Mouse (Mus musculus) urinary bladder, postnatal 36 days (tissue): ENCODE measurements around the gene Itga2.

ENCODE experiments used
- DNase-seq, 2 experiments: peaks; one replicate each; pipeline ENCODE4 v3.0.0; 2022; ENCODE audit warnings: low spot score in 2 of 2, mixed read lengths in 1 of 2

Gene Itga2

DNA sequence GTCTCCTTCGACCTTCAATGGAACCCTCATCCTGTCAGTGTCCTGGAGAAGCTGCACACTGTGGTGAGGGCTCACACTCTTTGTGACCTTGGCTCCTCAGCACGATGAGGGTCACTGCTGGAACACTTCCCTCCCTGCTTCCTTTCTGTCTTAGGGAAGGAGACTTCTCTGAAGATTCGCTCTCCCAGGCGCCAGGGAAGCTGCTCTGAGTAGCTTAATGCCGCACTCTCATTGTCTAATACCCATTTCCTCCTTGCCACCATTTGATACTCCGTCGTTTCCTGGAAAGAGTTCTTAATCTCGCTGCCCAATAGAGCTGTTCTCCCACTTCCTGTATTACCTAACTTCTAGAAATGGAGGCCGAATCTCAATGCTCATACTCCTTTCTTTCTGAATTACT lies 46.7 kb downstream of the Itga2 start:
- DNase-seq, result no peak

DNA sequence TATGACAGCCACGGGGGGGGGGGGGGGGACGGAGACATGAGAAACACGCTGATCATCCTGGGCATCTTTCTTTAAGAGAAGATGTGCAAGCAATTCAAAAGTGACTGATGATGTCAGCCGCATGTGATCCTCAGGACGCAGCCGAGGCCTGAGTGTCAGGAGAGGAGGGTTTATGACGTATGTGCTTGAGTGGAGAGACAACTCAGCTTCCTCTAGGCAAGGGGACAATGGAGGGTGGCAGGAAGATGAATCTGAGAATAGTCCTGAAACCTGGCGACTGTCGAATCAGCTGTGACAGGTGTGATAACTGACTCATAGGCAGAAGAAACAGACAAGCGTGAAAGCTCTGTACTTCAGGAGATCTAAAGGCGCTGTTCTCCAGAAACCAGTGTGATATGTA lies 53.2 kb downstream of the Itga2 start:
- DNase-seq, result no peak

DNA sequence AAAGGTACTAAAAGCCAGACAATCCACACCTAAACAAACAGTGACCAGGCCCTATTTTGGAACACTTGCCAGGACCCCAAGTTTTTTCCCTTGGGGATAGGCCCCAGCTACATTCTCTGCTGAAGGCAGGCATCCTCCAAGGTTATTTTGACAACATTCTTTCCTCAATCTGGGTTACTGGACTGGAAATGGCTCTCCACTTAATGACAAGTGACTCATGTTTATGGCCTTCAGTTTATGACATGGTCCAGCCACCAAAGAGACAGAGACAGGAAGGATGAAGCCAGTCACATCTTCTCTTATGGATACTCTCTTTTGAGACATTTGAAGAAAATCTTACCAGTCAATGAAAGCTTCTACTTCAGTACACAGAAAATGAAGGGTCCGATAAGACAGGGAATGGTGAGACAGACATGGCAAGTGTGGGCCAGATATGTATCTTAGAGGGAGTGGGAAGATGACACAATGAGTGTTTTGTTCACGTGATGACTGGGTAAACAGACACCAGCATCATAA lies 55.8 kb downstream of the Itga2 start:
- DNase-seq, result no peak

DNA sequence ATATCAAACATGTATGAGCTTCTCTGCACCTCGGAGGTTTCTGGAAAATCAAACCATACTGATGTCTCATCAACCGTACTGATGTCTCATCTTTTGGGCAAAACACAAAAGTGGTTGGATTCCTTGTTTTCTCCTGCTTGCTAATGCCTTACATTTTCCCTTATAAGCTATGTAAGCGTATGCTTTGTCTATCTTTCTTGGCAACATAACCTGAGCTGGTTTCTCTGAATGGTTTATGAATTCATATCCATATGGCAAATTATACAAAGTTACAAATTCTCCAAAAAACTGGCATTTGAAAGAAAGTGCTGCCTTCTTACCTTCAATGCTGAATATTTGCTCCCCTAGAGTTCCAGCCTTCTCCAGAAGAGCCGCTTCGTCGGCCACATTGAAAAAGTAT lies 57.2 kb downstream of the Itga2 start:
- DNase-seq, result no peak

DNA sequence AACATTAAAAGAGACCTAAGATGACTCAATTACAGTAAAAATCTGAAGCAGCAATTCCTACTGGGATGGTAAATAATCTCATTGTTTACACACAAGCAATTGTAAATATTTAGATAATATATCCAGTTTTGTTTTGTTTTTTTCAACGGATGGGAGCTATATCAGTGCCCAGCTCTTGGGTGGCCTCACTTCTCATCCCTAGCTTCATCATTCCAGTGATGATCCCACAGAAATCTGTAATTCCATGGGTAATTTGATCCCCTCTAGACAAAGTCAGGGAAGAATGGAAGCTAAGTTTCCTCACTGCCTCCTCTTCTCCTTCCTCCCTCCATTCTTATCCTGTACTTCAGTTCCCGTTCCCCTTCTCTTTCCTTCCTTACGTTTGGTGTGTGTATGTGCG lies 74.4 kb downstream of the Itga2 start:
- DNase-seq, result no peak

DNA sequence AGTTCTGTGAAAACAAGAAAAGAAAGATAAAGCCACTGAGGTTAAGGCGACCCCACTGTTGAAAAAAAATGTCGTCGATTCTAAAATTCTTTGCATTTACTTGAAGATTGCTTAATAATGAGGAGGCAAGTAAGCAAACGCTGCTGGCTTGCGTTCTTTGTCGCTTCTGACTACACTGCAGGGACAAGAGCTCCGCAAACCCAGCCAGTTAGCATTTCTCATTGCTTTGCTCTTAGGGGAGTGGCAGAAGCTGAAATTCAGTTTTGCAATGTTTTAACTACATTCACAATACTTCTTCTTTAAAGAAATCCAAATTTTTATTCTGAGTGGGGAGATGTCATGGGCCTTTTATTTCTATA lies 75.7 kb downstream of the Itga2 start:
- DNase-seq, result no peak

DNA sequence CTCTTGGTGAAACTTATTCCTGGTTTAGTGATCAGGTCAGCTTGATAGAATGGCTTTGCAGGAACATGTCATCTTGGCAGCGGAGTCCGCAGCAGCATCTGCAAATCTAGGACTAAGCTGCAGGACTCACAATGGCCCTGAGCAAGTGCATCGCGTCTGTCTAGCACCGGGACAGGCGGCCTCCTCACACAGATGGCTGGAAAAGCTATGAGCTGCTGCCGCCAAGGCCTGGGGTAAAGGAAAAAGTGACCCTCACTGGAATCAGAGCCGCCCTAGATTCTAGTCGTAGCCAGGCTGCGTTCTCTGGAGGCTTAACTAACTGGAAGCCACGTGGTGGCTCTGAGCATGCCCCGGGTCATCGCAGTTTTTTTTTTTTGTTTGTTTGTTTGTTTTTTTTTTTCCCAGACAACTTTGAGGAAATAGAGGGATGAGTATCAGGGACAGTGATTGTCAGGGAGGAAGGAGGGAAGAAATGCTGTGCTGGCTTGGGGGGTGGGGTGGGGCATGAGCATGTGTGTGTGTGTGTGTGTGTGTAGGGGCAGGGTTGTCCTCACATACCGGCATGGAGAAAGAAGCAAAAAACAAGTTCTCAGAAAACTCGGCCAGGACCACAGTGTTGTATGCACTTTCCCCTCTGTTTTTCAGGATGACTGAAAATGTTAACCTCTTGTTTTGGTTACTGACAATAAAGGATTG lies 76.2 kb downstream of the Itga2 start:
- DNase-seq, result no peak

DNA sequence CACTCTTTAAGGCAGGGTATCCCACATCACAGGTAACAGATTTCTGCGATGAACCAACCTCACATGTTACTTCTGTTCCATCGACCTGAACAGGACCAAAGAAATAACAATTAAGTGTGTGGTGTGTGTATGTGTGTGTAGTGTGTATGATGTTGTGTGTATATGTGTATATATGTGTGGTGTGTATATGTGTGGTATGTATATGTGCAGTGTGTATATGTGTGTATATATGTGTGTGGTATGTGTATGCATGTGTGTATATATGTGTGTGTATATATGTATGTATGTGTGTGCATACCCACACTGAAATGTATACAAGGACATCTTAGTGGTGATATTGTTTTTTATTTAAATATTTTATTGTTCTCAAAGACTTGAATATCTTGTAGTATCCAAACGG lies 77.5 kb downstream of the Itga2 start:
- DNase-seq, result no peak

DNA sequence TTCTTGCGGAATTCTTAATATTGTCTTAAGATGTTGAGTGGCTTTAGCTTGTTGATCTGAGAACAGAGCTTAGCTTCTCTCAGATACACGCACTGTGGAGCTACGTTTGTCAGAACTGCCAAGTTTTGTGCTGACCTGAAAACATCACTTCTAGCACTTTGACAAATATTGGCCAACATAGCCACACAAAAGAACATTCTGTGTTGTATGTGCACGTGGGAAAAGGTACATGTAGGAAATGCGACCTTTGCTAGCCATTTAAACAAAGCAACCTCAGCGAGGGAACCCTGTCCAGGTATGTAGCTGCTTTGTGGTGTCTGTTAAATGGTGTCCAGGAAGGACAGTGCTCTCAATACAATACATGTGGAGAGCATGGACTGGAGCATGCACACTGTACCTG lies 77.9 kb downstream of the Itga2 start:
- no peak for DNase-seq

DNA sequence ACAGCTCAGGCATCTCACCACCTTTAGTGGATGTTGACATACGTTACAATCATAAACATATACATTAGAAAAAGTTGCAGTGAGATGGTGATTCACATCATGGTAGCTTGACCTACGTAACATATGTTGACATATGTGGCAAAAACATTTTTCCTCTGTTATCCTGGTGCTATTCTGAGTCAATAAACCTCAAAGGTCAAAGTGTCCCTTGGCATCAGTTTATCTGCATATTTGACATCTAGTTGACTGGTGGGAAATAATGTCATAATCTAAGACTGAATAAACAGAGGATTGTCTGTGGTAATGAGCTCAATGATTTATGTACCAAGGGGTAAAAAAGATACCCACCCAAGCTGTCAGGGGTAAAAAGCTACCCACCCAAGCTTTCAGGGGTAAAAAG lies 78.7 kb downstream of the Itga2 start:
- DNase-seq, result no peak

DNA sequence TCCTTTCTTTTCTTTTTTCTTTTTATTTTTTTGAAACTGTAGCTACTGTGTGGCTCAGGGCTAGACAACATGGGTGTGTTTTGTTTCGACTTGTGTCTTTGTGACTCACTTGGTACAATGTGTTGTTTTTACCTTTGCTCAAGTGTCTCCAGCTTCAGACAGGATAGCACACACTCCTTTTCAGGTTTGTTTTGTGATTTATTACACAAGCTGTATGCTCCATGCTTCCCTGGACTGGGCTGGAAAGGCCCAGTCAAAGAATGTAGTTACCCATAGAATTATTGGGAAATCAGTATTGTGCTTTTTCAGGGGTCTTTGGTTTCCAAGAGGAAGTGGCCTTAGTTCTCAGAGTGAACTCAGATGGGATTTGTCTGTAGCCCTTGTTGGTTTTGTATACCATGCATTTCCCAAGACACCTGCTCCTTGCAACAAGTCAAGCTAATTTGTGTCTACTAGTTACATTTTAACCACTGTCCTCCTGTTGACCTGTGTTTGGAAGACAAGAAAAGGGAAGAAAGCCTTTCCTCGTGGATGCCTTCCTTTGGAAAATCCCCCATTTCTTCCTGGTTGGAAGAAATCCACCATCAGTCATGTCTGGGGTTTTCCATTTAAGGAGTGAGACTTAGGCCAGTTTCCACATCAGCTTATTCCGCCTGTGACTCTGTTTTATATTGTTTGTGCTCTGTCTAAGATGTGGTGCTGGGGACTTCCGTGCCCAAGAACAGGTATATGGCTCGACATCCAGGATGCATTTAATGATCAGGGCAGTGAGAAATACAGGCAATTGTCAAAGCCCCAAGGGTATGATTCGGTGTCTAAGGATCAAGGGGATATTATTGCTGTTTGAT lies 79.4 kb downstream of the Itga2 start:
- no peak for DNase-seq

DNA sequence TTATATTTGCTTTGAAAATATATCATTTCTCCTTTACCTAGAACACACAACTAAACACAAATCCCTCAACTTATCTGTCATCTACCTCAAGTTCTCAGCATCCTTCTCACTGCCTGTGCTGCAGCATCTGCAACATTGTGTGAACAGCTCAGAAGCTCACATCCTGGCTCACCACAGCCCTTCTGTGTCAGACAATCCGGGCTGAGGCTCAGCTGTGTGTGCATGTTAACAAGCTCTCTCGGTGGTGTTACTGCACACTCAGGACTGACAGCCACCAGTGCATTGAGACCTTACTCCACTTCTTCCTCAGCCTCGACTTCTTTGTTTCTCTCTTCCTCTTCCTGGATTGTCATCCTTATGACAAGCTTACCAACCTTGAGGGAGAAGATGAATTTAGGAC lies 83.0 kb downstream of the Itga2 start:
- DNase-seq, result no peak

DNA sequence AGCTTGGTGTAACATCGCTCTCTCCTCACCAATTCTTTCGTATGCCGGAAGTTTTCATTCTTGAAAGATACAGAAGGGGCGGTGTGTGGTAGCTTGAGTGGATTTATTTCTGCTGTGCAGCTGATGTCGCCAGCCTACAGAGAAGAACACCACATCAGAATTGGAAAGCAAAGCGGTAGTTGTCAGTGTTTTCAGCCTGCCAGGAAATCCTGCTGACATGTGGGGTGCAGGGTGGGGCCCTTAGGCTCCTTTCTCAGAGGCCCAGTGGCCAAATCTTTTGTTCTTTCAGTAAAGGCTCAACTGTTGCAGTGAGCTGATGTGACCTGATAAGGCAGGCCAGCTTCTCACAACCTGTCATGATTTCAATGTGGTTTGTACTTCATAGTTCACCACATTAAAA lies 86.1 kb downstream of the Itga2 start:
- no peak for DNase-seq

DNA sequence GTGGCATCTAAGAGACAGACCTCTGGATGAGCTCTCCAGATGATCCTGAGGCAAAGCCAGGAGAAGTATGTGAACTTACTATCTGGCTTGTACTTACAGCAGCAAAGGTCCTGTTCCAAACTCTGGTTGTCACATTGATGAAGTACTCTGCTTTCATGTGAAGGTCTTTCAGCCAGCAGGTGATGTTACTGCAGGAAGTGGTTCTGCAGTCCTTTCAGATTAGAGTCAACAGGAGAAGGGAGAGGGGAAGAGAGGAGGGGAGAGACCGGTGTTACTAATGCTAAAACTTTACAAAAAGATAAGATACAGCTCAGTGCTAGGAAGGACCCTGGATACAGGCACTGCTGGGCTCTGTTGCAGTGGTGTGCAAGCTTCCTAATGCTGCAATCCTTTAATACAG lies 88.6 kb downstream of the Itga2 start:
- no peak for DNase-seq

DNA sequence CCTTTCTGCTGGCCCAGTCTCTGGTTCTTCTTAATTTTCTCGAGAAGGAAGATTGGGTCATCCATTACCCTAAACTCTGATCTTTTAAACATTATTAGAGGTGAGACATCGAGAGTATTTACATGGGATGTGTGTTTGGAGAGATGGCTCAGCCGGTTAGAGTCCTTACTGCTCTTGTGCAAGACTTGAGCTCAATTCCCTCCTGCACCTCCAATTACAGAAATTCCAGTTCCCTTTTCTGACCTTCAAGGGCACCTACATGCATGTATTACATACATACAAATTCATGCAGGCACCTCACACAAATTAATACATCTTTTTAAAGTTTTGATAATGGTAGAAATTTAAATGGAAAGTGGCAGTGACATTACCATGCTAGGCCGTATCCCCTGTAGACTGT lies 91.4 kb downstream of the Itga2 start:
- no peak for DNase-seq

DNA sequence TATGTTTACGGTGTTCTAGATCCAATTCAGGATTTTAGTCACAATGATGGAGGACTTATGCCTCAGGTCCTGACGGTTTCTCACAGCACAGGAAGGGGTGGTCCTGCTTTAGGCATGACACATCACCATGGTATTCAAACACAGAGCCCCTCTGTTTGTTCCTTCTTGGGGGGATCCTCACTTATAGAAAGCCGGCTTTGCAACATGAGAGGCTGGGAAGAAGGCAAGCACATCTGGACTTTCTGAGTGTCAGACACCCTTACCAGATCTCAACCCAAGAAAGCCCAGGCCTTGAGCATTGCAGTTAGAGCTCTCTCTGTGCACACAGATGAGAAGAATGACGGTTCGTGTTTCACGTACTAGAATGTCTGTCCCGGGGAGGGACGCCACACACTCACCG lies 92.8 kb downstream of the Itga2 start:
- DNase-seq, result no peak

DNA sequence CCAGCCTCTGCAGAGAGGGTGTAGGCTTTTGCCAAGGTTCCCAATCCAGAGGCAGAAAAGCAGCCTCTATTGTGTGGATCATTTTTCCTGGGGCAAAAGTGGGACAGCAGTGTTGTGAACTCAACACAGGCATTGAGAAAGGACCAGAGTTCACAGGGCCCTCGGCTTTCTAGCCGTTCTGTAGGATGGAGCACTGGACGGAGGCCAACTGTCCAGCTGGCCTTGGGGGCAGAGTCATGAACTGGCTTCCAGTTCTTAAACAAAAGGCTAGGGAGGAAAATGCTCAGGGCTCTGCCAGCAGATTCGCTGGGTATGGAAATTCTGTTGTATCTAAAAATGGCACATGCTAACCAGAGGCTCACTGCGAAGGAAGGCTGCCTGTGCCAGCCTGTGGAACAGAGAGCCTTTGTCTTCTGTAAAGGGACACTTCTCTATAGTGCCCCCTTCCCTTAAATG lies 93.3 kb downstream of the Itga2 start:
- DNase-seq, result peak in 1 of 2 experiments; percentile 28

DNA sequence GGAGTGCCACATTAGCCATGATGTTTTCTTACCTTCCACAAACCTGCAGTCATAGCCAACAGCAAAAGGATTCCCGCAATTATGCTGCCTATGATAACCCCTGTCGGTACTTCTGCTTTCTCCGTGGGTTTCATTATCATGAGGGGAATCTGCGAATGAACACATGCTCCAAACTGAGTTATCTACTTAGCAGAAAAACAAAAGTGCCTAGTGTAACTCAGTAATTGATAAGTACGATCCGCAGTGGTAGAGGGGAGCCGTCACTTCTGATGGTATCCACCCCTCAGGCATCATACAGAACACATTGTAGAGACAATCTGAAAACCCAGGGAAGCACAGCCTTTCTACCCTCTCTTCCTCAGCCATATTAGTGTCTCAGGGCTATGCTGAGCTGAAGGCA lies 94.8 kb downstream of the Itga2 start:
- DNase-seq, result no peak

DNA sequence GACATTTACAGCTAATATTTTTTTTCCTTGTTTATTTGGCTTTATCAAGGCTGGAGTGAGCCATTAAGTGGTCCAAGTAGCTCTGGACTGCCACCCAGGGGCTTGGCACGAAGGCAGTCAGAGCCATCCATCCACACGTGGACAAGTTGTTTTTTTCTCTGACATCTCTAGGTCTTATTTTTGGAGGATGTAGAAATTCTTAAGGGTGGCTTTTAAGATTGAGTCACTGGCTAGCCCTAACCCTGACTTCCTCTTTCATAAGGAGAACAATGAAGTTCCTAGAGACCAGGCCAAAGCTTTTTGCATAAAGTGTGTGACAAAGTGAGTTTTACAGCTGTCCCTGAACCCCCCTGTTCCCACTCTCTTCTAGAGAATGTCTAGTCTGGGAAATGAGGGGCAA lies 97.3 kb downstream of the Itga2 start:
- no peak for DNase-seq

DNA sequence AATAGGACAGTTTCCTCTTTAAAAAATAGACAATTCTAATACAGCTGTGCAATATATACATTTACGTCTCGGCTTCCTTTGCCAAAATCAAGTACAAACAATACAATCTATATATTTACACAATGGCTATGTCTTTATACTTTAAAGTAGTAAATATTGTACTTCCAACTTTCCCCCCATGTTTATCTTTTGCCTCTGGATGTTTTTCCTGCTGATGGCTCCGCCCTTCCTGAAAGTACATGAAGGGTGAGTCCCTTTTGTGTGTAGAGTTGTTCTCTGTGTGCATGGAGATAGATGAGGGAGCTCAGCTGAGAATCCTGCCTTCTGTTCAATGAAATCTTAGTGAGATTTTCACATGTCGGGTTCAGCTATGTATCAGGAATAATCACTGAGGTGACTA lies 98.5 kb downstream of the Itga2 start:
- no peak for DNase-seq

DNA sequence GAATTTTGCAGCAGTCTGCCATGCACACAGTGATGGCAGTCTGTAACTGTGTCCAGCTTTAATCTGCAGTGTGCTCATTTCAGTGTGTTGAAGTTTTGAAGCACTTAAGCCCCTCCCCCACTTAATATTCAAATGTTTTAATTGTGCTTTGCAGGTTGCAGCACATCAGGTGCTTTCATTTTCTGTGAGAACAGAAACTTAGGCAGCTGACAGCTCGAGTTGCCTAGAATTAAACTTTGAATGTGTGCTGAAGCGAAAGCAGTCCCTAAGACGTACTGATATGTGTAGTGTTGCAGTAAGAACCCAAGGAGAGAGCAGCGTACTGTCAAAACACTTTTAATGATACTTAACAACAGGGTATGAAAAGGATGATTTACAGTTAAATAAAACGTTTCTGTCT lies 99.1 kb downstream of the Itga2 start:
- no peak for DNase-seq

DNA sequence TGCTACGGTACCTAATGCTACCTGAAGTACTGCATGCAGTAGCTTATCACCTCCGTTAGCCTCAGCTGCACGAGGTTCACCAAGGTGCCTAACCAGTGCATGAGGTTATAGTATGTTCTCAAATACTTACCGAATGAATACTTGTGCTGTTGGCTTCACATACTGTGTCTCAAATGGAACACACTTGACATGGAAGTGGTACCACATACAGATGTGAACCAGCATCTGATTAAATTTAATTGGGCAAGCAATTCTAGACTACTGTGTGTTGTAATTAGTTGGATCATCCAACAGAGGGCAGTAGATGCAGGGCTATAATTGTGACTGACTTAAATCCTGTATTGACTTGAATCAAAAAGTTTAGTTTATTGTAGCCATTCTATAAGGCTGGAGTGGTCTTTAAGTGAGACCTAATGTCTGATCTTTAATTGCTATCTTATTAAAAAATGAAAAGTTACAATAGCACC lies 100.5 kb downstream of the Itga2 start:
- DNase-seq, result no peak

DNA sequence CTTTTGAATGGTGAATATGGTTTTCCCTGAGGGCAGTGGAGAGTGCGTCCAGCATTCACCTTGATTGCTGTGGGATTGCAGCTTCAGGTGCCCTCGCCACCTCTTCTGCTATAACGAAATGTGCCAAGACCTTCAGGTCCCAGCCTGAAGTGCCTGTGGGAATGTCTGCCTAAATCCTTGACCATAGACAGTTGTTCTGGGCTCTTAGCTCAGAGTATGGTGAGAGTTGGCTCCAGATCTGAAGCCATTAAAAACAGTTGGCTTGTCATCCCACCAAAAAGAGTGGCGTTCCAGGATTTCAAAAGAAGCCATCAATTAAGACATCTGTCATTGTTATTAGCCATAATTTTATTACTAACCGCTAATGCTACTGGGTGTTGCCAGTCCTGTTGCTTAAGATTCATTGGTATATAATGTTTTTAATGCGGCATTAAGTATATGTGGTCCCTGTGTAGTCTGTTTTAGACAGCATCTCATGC lies 106.5 kb downstream of the Itga2 start:
- DNase-seq, result no peak
